Mouse (Mus musculus) bone marrow macrophage, adult 2 months (primary cell): ENCODE results near the gene Pik3cd.

Experiments
- CTCF ChIP-seq: IDR thresholded peaks from 2 replicates; pipeline ENCODE4 v1.5.1; 2012; ENCODE audit warnings: low read depth, mild to moderate bottlenecking, low read length, moderate library complexity
- POLR2A ChIP-seq: IDR thresholded peaks from 2 replicates; pipeline ENCODE4 v1.6.1; 2012; ENCODE audit warnings: mild to moderate bottlenecking, low read depth, low read length, borderline replicate concordance

- TF ChIP-seq CTCF: peak; percentile 50; the same call in 1 of the 2 replicates
- no peak for TF ChIP-seq POLR2A
Measured at GRCm38 (mm10) chr4:149710510-149710909, 8.1 kb upstream of the Pik3cd start.
